Mouse (Mus musculus) left cerebral cortex, adult 2 months (tissue): ENCODE measurements around the gene Tor1a. TPM values are rescaled to one million over a fixed set of nuclear protein-coding genes. Genes with fewer than 3 reads are reported as not detected.

Experiments
- DNase-seq, 2 experiments: peaks; one replicate each; pipeline ENCODE4 v3.0.0; 2021 to 2022; ENCODE audit warnings: low spot score in 2 of 2, mixed read lengths in 1 of 2; ENCODE audit errors: extremely low spot score in 1 of 2
- H3K27ac ChIP-seq: fragments of 200-600 bp; 2 replicates; pipeline ENCODE4 v1.8.1; 2022
- H3K4me3 ChIP-seq: fragments of 200-600 bp; 2 replicates; pipeline ENCODE4 v1.8.1; 2022
- CTCF ChIP-seq: fragments of 200-600 bp; IDR thresholded peaks from 2 replicates; pipeline ENCODE4 v1.8.1; 2022; ENCODE audit warnings: antibody characterized with exemption, mild to moderate bottlenecking, moderate library complexity
- intact Hi-C: fragments of 180-260 bp; cut with DNase I; formaldehyde crosslinking; loops from one replicate; pipeline ENCODE4 v1.15.1; 2025
- total RNA-seq, 2 experiments: library from RNA; stranded (reverse); gene quantifications; 2 replicates each; pipeline ENCODE4 v1.2.3; 2021

Tor1a gene
- total RNA-seq, 2 experiments from 2014 or later: 38.0 to 43.2 TPM

DNA sequence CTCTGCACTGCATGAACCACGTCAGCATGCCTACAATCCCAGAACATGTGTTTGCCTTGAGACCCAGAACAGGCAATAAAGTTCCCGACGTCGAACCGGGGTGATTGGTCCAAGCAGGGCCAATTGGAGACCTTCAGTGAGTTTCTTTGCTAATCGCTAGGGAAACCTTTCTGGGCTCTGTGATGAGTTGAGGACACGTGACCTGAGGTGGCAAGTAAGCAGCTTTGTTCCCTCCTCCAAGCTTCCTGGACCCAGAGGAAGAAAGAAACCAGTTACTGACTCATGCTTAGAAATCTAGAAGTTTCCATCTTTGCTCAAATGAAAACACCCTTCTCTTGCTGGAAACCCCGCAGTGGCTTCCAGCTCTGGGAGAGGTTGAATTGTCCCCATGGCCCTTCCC, 54.7 kb downstream of the Tor1a start:
- Histone ChIP-seq H3K4me3 (no peak overlapping the region), H3K27ac (no peak overlapping the region)
- intact Hi-C loops: loop anchor here (2.0 kb wide), 1 partner anchor 16 kb away; no protein-coding TSS in a partner anchor
- DNase-seq: no peak
- TF ChIP-seq CTCF: no peak

DNA sequence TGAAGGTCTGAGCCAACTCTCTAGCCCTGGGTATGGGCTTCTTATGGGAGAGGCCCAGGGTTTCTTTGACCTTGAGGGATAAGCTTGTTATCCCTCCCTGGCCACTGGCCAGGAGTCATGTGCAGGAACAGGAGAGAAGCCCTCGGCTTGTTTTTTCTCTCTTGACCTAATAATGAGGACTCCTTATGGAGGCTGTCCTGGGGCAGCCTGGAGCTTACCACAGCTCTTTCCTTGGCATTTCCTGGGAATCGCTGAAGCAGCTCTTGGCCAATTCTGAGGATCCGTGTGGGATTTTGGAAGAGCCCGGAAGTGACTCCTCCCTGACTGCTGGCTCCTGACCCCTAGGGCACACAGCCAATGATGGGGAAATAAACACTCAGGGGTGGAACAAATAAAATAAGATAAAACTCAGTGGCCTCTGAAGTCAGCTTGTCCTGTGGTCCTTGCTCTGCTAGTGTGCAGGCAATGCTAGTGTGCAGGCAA, 55.4 kb downstream of the Tor1a start:
- DNase-seq: no peak
- Histone ChIP-seq H3K27ac (no peak overlapping the region; the same call in 1 of the 2 replicates), H3K4me3 (no peak overlapping the region)
- intact Hi-C loops: loop anchor here (2.0 kb wide), 1 partner anchor 16 kb away; no protein-coding TSS in a partner anchor
- no peak for TF ChIP-seq CTCF

Other genes starting within 250 kb of the Tor1a start
- gene 1700001O22Rik, start 164.3 kb downstream of the Tor1a start, total RNA-seq: 10 to 100 TPM in 1 of 2 experiments, 1 to 10 TPM in 1; 9.9 to 12.6 TPM
- 10 to 100 TPM; 35.2 to 38.8 TPM for gene Ntmt1, start 160.1 kb downstream of the Tor1a start, total RNA-seq
- 10 to 100 TPM; 35.4 to 40.5 TPM for gene Asb6, start 137.6 kb downstream of the Tor1a start, total RNA-seq
- 1 to 10 TPM; 1.5 to 1.7 TPM for gene Prrx2, start 133.0 kb downstream of the Tor1a start, total RNA-seq
- 1 to 10 TPM; 5.1 to 6.9 TPM for gene Ptges, start 38.1 kb downstream of the Tor1a start, total RNA-seq
- 10 to 100 TPM; 28.0 to 32.9 TPM for gene Tor1b, start 15.0 kb downstream of the Tor1a start, total RNA-seq
- 10 to 100 TPM; 65.0 to 68.6 TPM for gene BC005624, start 14.3 kb upstream of the Tor1a start, total RNA-seq
- gene Usp20, start 14.3 kb upstream of the Tor1a start, total RNA-seq: 10 to 100 TPM; 76.0 to 82.8 TPM
- 100 to 1,000 TPM in 1 of 2 experiments, 10 to 100 TPM in 1; 85.8 to 101 TPM for gene Fnbp1, start 174.1 kb upstream of the Tor1a start, total RNA-seq
- gene Gpr107, start 184.4 kb upstream of the Tor1a start, total RNA-seq: 10 to 100 TPM; 45.2 to 51.5 TPM